Mouse (Mus musculus) bone marrow, adult 2 months (tissue): ENCODE results near the gene Ppard. TPM values are rescaled to one million over a fixed set of nuclear protein-coding genes. Genes with fewer than 3 reads are reported as not detected.

Experiments
- H3K27ac ChIP-seq: fragments of 200-500 bp; 2 replicates; pipeline ENCODE4 v1.5.1; 2012; ENCODE audit warnings: low read depth, mild to moderate bottlenecking, control low read depth, inconsistent platforms, low read length; ENCODE audit not compliant: control insufficient read depth, poor library complexity, insufficient read depth
- H3K4me1 ChIP-seq: fragments of 200-500 bp; 2 replicates; pipeline ENCODE4 v1.6.1; 2011; ENCODE audit warnings: low read length; ENCODE audit not compliant: control insufficient read depth, insufficient read depth
- H3K4me3 ChIP-seq: fragments of 200-500 bp; replicated peaks from 2 replicates; pipeline ENCODE3; 2011; ENCODE audit warnings: mild to moderate bottlenecking, low read depth, low read length, control low read depth; ENCODE audit not compliant: control insufficient read depth
- CTCF ChIP-seq: fragments of 200-500 bp; IDR thresholded peaks from 2 replicates; pipeline ENCODE4 v1.5.1; 2011; ENCODE audit warnings: low read length, control low read depth; ENCODE audit not compliant: control insufficient read depth, insufficient read depth
- POLR2A ChIP-seq: fragments of 200-500 bp; IDR thresholded peaks from 2 replicates; pipeline ENCODE4 v1.6.1; 2011; ENCODE audit warnings: low read depth, mild to moderate bottlenecking, control low read depth, low read length, borderline replicate concordance; ENCODE audit not compliant: control insufficient read depth
- WGBS: fragments of 180-500 bp; shearing (Covaris S2); methylation state at CpG from one replicate; pipeline ENCODE4 v1.1.7; 2018; 5-methylcytosine and 5-hydroxymethylcytosine counted together
- polyA plus RNA-seq: library from polyadenylated mRNA; stranded (reverse); fragments of >200 nt; gene quantifications from 2 replicates; pipeline ENCODE4 v1.2.4, GENCODE M21; 2011; ENCODE audit warnings: low replicate concordance; ENCODE audit not compliant: missing spikeins, insufficient read depth, insufficient read length

The Ppard gene
- polyA plus RNA-seq, 1 experiment = 13.2 TPM

GRCm38 (mm10) chr17:28331241-28332112, 99.0 kb downstream of the Ppard start:
- no peak overlapping the region for H3K4me3 ChIP-seq
- 54% methylated on average over 6 of the region's 7 CpGs for WGBS
- no peak for TF ChIP-seq POLR2A
- no peak for TF ChIP-seq CTCF

GRCm38 (mm10) chr17:28332113-28332914, 99.8 kb downstream of the Ppard start:
- Histone ChIP-seq H3K4me3 (no peak overlapping the region), H3K27ac (no peak overlapping the region), H3K4me1 (0 out of 2 replicates have a peak, but pooled peaks cover 1% of the 10 kb centered on the region)
- TF ChIP-seq CTCF (no peak), POLR2A (no peak)
- WGBS = 46% methylated on average over 13 of the region's 13 CpGs

More at GRCm38 (mm10) chr17:28331241-28332112, 99.0 kb downstream of the Ppard start:
- Histone ChIP-seq H3K27ac (no peak overlapping the region), H3K4me1 (0 out of 2 replicates have a peak, but pooled peaks cover 1% of the 10 kb centered on the region)

- 17% methylated on average over 31 of the region's 31 CpGs for WGBS
Measured at GRCm38 (mm10) chr17:28332915-28333546, 100.5 kb downstream of the Ppard start.

GRCm38 (mm10) chr17:28335267-28335666, 102.8 kb downstream of the Ppard start:
- Histone ChIP-seq H3K27ac (no peak overlapping the region), H3K4me3 (no peak overlapping the region), H3K4me1 (no peaks in the 10 kb centered on the region)
- TF ChIP-seq CTCF (no peak), POLR2A (no peak)
- 84% methylated on average over 10 of the region's 10 CpGs for WGBS

More at GRCm38 (mm10) chr17:28332915-28333546, 100.5 kb downstream of the Ppard start:
- 0 out of 2 replicates have a peak, but pooled peaks cover under 1% of the 10 kb centered on the region for H3K4me1 ChIP-seq
- TF ChIP-seq CTCF = no peak
- TF ChIP-seq POLR2A = no peak
- no peak overlapping the region for H3K4me3 ChIP-seq
- H3K27ac ChIP-seq = no peak overlapping the region

GRCm38 (mm10) chr17:28337547-28337946, 105.0 kb downstream of the Ppard start:
- Histone ChIP-seq H3K4me3 (no peak overlapping the region), H3K4me1 (no peaks in the 10 kb centered on the region), H3K27ac (no peak overlapping the region)
- TF ChIP-seq POLR2A = no peak
- no peak for TF ChIP-seq CTCF
- 84% methylated on average over 7 of the region's 7 CpGs for WGBS

- whole genome bisulfite sequencing = 54% methylated on average over 7 of the region's 7 CpGs
- Histone ChIP-seq H3K4me1 (no peaks in the 10 kb centered on the region), H3K27ac (no peak overlapping the region), H3K4me3 (no peak overlapping the region)
- TF ChIP-seq POLR2A = no peak
- TF ChIP-seq CTCF = no peak
Measured at GRCm38 (mm10) chr17:28340578-28340977, 108.1 kb downstream of the Ppard start.

GRCm38 (mm10) chr17:28341091-28341490, 108.6 kb downstream of the Ppard start:
- no peaks in the 10 kb centered on the region for H3K4me1 ChIP-seq
- H3K4me3 ChIP-seq = no peak overlapping the region
- WGBS = 19% methylated on average over 26 of the region's 26 CpGs
- TF ChIP-seq POLR2A (no peak), CTCF (no peak)
- no peak overlapping the region for H3K27ac ChIP-seq
